Mouse (Mus musculus): ENCODE data around the gene Lims1. TPM values are rescaled to one million over a fixed set of nuclear protein-coding genes. Genes with fewer than 3 reads are reported as not detected.

Lims1 gene
- polyA plus RNA-seq, 1 experiment from 2014 or later = 160 TPM

GRCm38 (mm10) chr10:58350600-58350999, 27.3 kb downstream of the Lims1 start:
- WGBS = 77% methylated on average over 3 of the region's 3 CpGs
- Histone ChIP-seq H3K36me3 (0 out of 2 replicates have a peak, but pooled peaks cover 3% of the 10 kb centered on the region), H3K4me1 (replicated peaks) (peaks cover 45% of the 10 kb centered on the region), H3K27me3 (replicated peaks) (no peaks in the 10 kb centered on the region), H3K4me2 (no peak overlapping the region), H3K9ac (no peak overlapping the region), H3K9me3 (replicated peaks) (no peaks in the 10 kb centered on the region), H3K27ac (ENCODE audit: poor library complexity, severe bottlenecking) (no peak overlapping the region; the same call in 1 of the 2 replicates), H3K4me3 (no peak overlapping the region)
- ATAC-seq (ENCODE audit: insufficient number of reproducible peaks, low FRiP score) = no peak

GRCm38 (mm10) chr10:58351670-58352069, 28.4 kb downstream of the Lims1 start:
- Histone ChIP-seq H3K27ac (ENCODE audit: poor library complexity, severe bottlenecking) (0 out of 2 replicates have a peak overlapping the region, but pooled peaks have one; percentile 3), H3K4me1 (replicated peaks) (peaks cover 45% of the 10 kb centered on the region)
- WGBS = 52% methylated on average over 2 of the region's 2 CpGs

GRCm38 (mm10) chr10:58352364-58352763, 29.1 kb downstream of the Lims1 start:
- H3K4me3 ChIP-seq = no peak overlapping the region
- peaks cover 38% of the 10 kb centered on the region for H3K4me1 ChIP-seq (replicated peaks)
- H3K9me3 ChIP-seq (replicated peaks) = no peaks in the 10 kb centered on the region
- peaks cover 5% of the 10 kb centered on the region; the same call in 1 of the 2 replicates for H3K36me3 ChIP-seq
- H3K27ac ChIP-seq (ENCODE audit: poor library complexity, severe bottlenecking) = no peak overlapping the region
- ATAC-seq (ENCODE audit: insufficient number of reproducible peaks, low FRiP score) = no peak
- 84% methylated on average over 3 of the region's 3 CpGs for WGBS
- H3K4me2 ChIP-seq = no peak overlapping the region
- H3K27me3 ChIP-seq (replicated peaks) = no peaks in the 10 kb centered on the region
- H3K9ac ChIP-seq = no peak overlapping the region

More at GRCm38 (mm10) chr10:58351670-58352069, 28.4 kb downstream of the Lims1 start:
- Histone ChIP-seq H3K4me3 (no peak overlapping the region), H3K9me3 (replicated peaks) (no peaks in the 10 kb centered on the region), H3K27me3 (replicated peaks) (no peaks in the 10 kb centered on the region), H3K36me3 (0 out of 2 replicates have a peak, but pooled peaks cover 5% of the 10 kb centered on the region), H3K4me2 (no peak overlapping the region), H3K9ac (no peak overlapping the region)
- ATAC-seq (ENCODE audit: insufficient number of reproducible peaks, low FRiP score) = no peak

- Histone ChIP-seq H3K27ac (ENCODE audit: poor library complexity, severe bottlenecking) (peak overlapping the region; percentile 96), H3K4me3 (no peak overlapping the region), H3K9ac (no peak overlapping the region), H3K36me3 (peaks cover 5% of the 10 kb centered on the region; the same call in 1 of the 2 replicates), H3K27me3 (replicated peaks) (no peaks in the 10 kb centered on the region), H3K9me3 (replicated peaks) (no peaks in the 10 kb centered on the region), H3K4me2 (peak overlapping the region; percentile 41), H3K4me1 (replicated peaks) (peaks cover 37% of the 10 kb centered on the region)
- ATAC-seq (ENCODE audit: insufficient number of reproducible peaks, low FRiP score) = peak; percentile 86
- under 1% methylated on average over 3 of the region's 3 CpGs for WGBS
These were observed 31.3 kb downstream of the Lims1 start for GRCm38 (mm10) chr10:58354561-58354960.

GRCm38 (mm10) chr10:58356460-58356859, 33.2 kb downstream of the Lims1 start:
- WGBS = 81% methylated on average over 3 of the region's 3 CpGs
- H3K4me2 ChIP-seq = no peak overlapping the region
- peaks cover 32% of the 10 kb centered on the region for H3K4me1 ChIP-seq (replicated peaks)
- no peak for ATAC-seq (ENCODE audit: insufficient number of reproducible peaks, low FRiP score)
- peaks cover 3% of the 10 kb centered on the region; the same call in 1 of the 2 replicates for H3K36me3 ChIP-seq
- H3K4me3 ChIP-seq = no peak overlapping the region
- no peak overlapping the region for H3K9ac ChIP-seq
- H3K27ac ChIP-seq (ENCODE audit: poor library complexity, severe bottlenecking) = no peak overlapping the region
- H3K27me3 ChIP-seq (replicated peaks) = no peaks in the 10 kb centered on the region
- H3K9me3 ChIP-seq (replicated peaks) = no peaks in the 10 kb centered on the region

GRCm38 (mm10) chr10:58359123-58359522, 35.9 kb downstream of the Lims1 start:
- WGBS = 70% methylated on average over 2 of the region's 2 CpGs

GRCm38 (mm10) chr10:58359952-58360351, 36.7 kb downstream of the Lims1 start:
- WGBS = 83% methylated on average over 7 of the region's 7 CpGs
- Histone ChIP-seq H3K27me3 (replicated peaks) (no peaks in the 10 kb centered on the region), H3K9ac (no peak overlapping the region), H3K4me2 (no peak overlapping the region), H3K27ac (ENCODE audit: poor library complexity, severe bottlenecking) (no peak overlapping the region), H3K4me3 (no peak overlapping the region), H3K9me3 (replicated peaks) (no peaks in the 10 kb centered on the region), H3K36me3 (peaks cover 2% of the 10 kb centered on the region; the same call in 1 of the 2 replicates), H3K4me1 (replicated peaks) (peaks cover 36% of the 10 kb centered on the region)
- ATAC-seq (ENCODE audit: insufficient number of reproducible peaks, low FRiP score) = no peak

More at GRCm38 (mm10) chr10:58359123-58359522, 35.9 kb downstream of the Lims1 start:
- H3K9me3 ChIP-seq (replicated peaks) = no peaks in the 10 kb centered on the region
- H3K9ac ChIP-seq = no peak overlapping the region
- no peak overlapping the region for H3K4me3 ChIP-seq
- H3K27me3 ChIP-seq (replicated peaks) = no peaks in the 10 kb centered on the region
- H3K27ac ChIP-seq (ENCODE audit: poor library complexity, severe bottlenecking) = no peak overlapping the region
- peaks cover 2% of the 10 kb centered on the region; the same call in 1 of the 2 replicates for H3K36me3 ChIP-seq
- no peak overlapping the region for H3K4me2 ChIP-seq
- no peak for ATAC-seq (ENCODE audit: insufficient number of reproducible peaks, low FRiP score)
- H3K4me1 ChIP-seq (replicated peaks) = peaks cover 35% of the 10 kb centered on the region

GRCm38 (mm10) chr10:58362745-58363144, 39.5 kb downstream of the Lims1 start:
- peak; percentile 52; the same call in 1 of the 2 replicates for ATAC-seq (ENCODE audit: insufficient number of reproducible peaks, low FRiP score)
- no peaks in the 10 kb centered on the region for H3K27me3 ChIP-seq (replicated peaks)
- no peak overlapping the region for H3K4me3 ChIP-seq
- no peaks in the 10 kb centered on the region for H3K9me3 ChIP-seq (replicated peaks)
- H3K36me3 ChIP-seq = peaks cover 3% of the 10 kb centered on the region; the same call in 1 of the 2 replicates
- peaks cover 33% of the 10 kb centered on the region for H3K4me1 ChIP-seq (replicated peaks)
- H3K4me2 ChIP-seq = no peak overlapping the region
- H3K27ac ChIP-seq (ENCODE audit: poor library complexity, severe bottlenecking) = no peak overlapping the region
- H3K9ac ChIP-seq = no peak overlapping the region
- 34% methylated on average over 1 of the region's 1 CpGs for WGBS

GRCm38 (mm10) chr10:58364770-58365515, 41.7 kb downstream of the Lims1 start:
- Histone ChIP-seq H3K27me3 (replicated peaks) (no peaks in the 10 kb centered on the region), H3K4me3 (no peak overlapping the region), H3K36me3 (peaks cover 3% of the 10 kb centered on the region; the same call in 1 of the 2 replicates), H3K9me3 (replicated peaks) (no peaks in the 10 kb centered on the region), H3K4me2 (no peak overlapping the region), H3K9ac (no peak overlapping the region), H3K4me1 (replicated peaks) (peaks cover 52% of the 10 kb centered on the region), H3K27ac (ENCODE audit: poor library complexity, severe bottlenecking) (peak overlapping the region; percentile 10; the same call in 1 of the 2 replicates)
- 75% methylated on average over 5 of the region's 5 CpGs for WGBS
- no peak for ATAC-seq (ENCODE audit: insufficient number of reproducible peaks, low FRiP score)

GRCm38 (mm10) chr10:58368791-58369706, 45.8 kb downstream of the Lims1 start:
- no peak overlapping the region for H3K4me3 ChIP-seq
- ATAC-seq (ENCODE audit: insufficient number of reproducible peaks, low FRiP score) = no peak
- H3K4me1 ChIP-seq (replicated peaks) = peaks cover 61% of the 10 kb centered on the region
- 77% methylated on average over 7 of the region's 7 CpGs for WGBS
- H3K9me3 ChIP-seq (replicated peaks) = no peaks in the 10 kb centered on the region
- H3K27ac ChIP-seq (ENCODE audit: poor library complexity, severe bottlenecking) = peak overlapping the region; percentile 19; the same call in 1 of the 2 replicates
- peak overlapping the region; percentile 21 for H3K4me2 ChIP-seq
- peaks cover 3% of the 10 kb centered on the region; the same call in 1 of the 2 replicates for H3K36me3 ChIP-seq
- no peak overlapping the region for H3K9ac ChIP-seq
- no peaks in the 10 kb centered on the region for H3K27me3 ChIP-seq (replicated peaks)
